Mouse (Mus musculus) forebrain, postnatal 0 days (tissue): ENCODE results near the gene Rhbdl1. TPM values are rescaled to one million over a fixed set of nuclear protein-coding genes. Genes with fewer than 3 reads are reported as not detected.
"Not testable (repeated sequence)": the region's sequence is repeated elsewhere in the genome, so short reads cannot be mapped to it uniquely, and the experiment has no call there.

Experiments used
- ATAC-seq: fragments of 200-750 bp; cut with Nextera tagmentation; 2 replicates; pipeline ENCODE4 v1.8.0; 2017; ENCODE audit warnings: mild to moderate bottlenecking, moderate library complexity
- DNase-seq: peaks from one replicate; pipeline ENCODE4 v3.0.0-alpha.2; 2015
- H3K27ac ChIP-seq: fragments of 300-500 bp; sonication (generic); 2 replicates; pipeline ENCODE4 v1.5.1; 2014; ENCODE audit warnings: low read depth, mild to moderate bottlenecking, antibody characterized with exemption, low read length, moderate library complexity, mixed read lengths
- H3K27me3 ChIP-seq: fragments of 300-500 bp; sonication (generic); 2 replicates; pipeline ENCODE4 v1.6.1; 2014; ENCODE audit warnings: mild to moderate bottlenecking, low read length, mixed read lengths; ENCODE audit not compliant: insufficient read depth
- H3K36me3 ChIP-seq: fragments of 300-500 bp; sonication (generic); 2 replicates; pipeline ENCODE4 v1.6.1; 2014; ENCODE audit warnings: mild to moderate bottlenecking, moderate library complexity; ENCODE audit not compliant: insufficient read depth
- H3K4me1 ChIP-seq: fragments of 300-500 bp; sonication (generic); 2 replicates; pipeline ENCODE4 v1.6.1; 2014; ENCODE audit warnings: antibody characterized with exemption; ENCODE audit not compliant: insufficient read depth
- H3K4me2 ChIP-seq: fragments of 300-500 bp; sonication (generic); 2 replicates; pipeline ENCODE4 v1.6.1; 2014; ENCODE audit warnings: low read depth, mild to moderate bottlenecking, moderate library complexity
- H3K4me3 ChIP-seq: fragments of 300-500 bp; sonication (generic); 2 replicates; pipeline ENCODE4 v1.5.1; 2014; ENCODE audit warnings: low read depth, low read length, mixed read lengths
- H3K9ac ChIP-seq: fragments of 300-500 bp; sonication (generic); 2 replicates; pipeline ENCODE4 v1.6.1; 2014; ENCODE audit warnings: mild to moderate bottlenecking
- H3K9me3 ChIP-seq: fragments of 300-500 bp; sonication (generic); 2 replicates; pipeline ENCODE4 v1.6.1; 2016; ENCODE audit warnings: low read length
- CTCF ChIP-seq: sonication (generic); IDR thresholded peaks from 2 replicates; pipeline ENCODE4 v1.5.1; 2016; ENCODE audit warnings: antibody characterized with exemption, control low read depth, low read depth
- WGBS: fragments of 180-500 bp; shearing (Covaris S2); extraction: QIAGEN DNeasy Blood & Tissue Kit; methylation state at CpG from one replicate; pipeline ENCODE4 v1.1.7; 2014; 5-methylcytosine and 5-hydroxymethylcytosine counted together
- polyA plus RNA-seq: library from polyadenylated mRNA; unstranded; fragments of >200 nt; fragmentation: Nextera tagmentation; extraction: Ambion mirVana; gene quantifications from 2 replicates; pipeline ENCODE4 v1.2.1, GENCODE M21; 2015
- total RNA-seq: library from RNA; depleted of rRNA; stranded (reverse); fragments of >200 nt; gene quantifications from 2 replicates; pipeline ENCODE4 v1.2.3, GENCODE M21; 2014

The Rhbdl1 gene
- total and polyA plus RNA-seq, 2 experiments from 2014 or later: 83.3 to 85.4 TPM

DNA sequence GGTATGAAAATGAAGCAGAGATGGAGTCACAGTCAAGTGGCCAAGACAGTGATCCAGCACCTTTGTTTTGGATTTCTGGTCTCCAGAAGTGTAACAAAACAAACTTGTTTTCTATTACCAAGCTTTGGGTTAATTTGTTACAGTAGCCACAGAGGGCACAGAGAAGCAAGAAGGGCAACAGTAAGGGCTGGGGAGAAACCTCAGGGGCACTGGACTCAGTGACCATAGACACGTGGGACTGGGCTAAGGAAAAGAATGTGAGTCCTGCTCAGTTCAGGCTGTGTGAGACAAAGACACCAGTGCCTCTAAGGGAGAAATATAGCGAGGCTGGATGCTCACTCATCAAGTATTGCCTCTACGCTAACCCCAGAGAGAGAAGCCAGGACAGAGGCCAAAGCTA is 35.6 kb upstream of the Rhbdl1 start:
- Histone ChIP-seq H3K27me3 (no peaks in the 10 kb centered on the region), H3K36me3 (peaks cover 2% of the 10 kb centered on the region; the same call in 1 of the 2 replicates), H3K9ac (no peak overlapping the region), H3K4me2 (no peak overlapping the region), H3K9me3 (no peaks in the 10 kb centered on the region), H3K4me3 (no peak overlapping the region), H3K27ac (no peak overlapping the region), H3K4me1 (peaks cover 16% of the 10 kb centered on the region; the same call in 1 of the 2 replicates)
- ATAC-seq (no peak), DNase-seq (no peak)
- 81% methylated on average over 3 of the region's 3 CpGs for WGBS
- TF ChIP-seq CTCF: no peak

GRCm38 (mm10) chr17:25871566-25871965 is 34.5 kb upstream of the Rhbdl1 start:
- H3K9ac ChIP-seq, H3K9me3 ChIP-seq, ATAC-seq, H3K36me3 ChIP-seq, DNase-seq, H3K27ac ChIP-seq, H3K4me3 ChIP-seq, H3K4me2 ChIP-seq, H3K27me3 ChIP-seq: not testable (repeated sequence)
- peaks cover 10% of the 10 kb centered on the region; the same call in 1 of the 2 replicates for H3K4me1 ChIP-seq

GRCm38 (mm10) chr17:25869954-25870353 is 32.9 kb upstream of the Rhbdl1 start:
- H3K27me3 ChIP-seq: no peaks in the 10 kb centered on the region
- H3K4me2 ChIP-seq: no peak overlapping the region
- H3K9ac ChIP-seq: no peak overlapping the region
- H3K4me1 ChIP-seq: 0 out of 2 replicates have a peak, but pooled peaks cover 4% of the 10 kb centered on the region
- no peaks in the 10 kb centered on the region for H3K36me3 ChIP-seq
- no peak for TF ChIP-seq CTCF
- WGBS: 93% methylated on average over 2 of the region's 2 CpGs
- no peak overlapping the region for H3K4me3 ChIP-seq
- DNase-seq: no peak
- no peak for ATAC-seq
- no peaks in the 10 kb centered on the region for H3K9me3 ChIP-seq
- no peak overlapping the region for H3K27ac ChIP-seq

- no peaks in the 10 kb centered on the region for H3K27me3 ChIP-seq
- H3K4me3 ChIP-seq: no peak overlapping the region
- TF ChIP-seq CTCF: no peak
- ATAC-seq (no peak), DNase-seq (no peak)
- no peak overlapping the region for H3K27ac ChIP-seq
- WGBS: 81% methylated on average over 8 of the region's 8 CpGs
- H3K36me3 ChIP-seq: no peaks in the 10 kb centered on the region
- H3K9ac ChIP-seq: no peak overlapping the region
- H3K4me2 ChIP-seq: no peak overlapping the region
- H3K4me1 ChIP-seq: 0 out of 2 replicates have a peak, but pooled peaks cover 4% of the 10 kb centered on the region
- no peaks in the 10 kb centered on the region for H3K9me3 ChIP-seq
These were observed 32.4 kb upstream of the Rhbdl1 start for GRCm38 (mm10) chr17:25869498-25869897.

GRCm38 (mm10) chr17:25868601-25869191 is 31.6 kb upstream of the Rhbdl1 start, which contains the start of gene Mcrip2:
Gene Mcrip2, minus strand, starts transcription at chr17:25868764.
- DNase-seq: peak; percentile 85
- H3K4me2 ChIP-seq: peak within 1 kb of the TSS; percentile 92
- H3K27me3 ChIP-seq: no peaks in the 10 kb centered on the region
- H3K9me3 ChIP-seq: no peaks in the 10 kb centered on the region
- peak within 1 kb of the TSS; percentile 59 for H3K4me3 ChIP-seq
- ATAC-seq: peak; percentile 94
- peak; percentile 34; the same call in 1 of the 2 replicates for TF ChIP-seq CTCF
- H3K9ac ChIP-seq: peak within 1 kb of the TSS; percentile 57
- H3K36me3 ChIP-seq: no peaks in the 10 kb centered on the region; the same call in 1 of the 2 replicates
- 0 out of 2 replicates have a peak, but pooled peaks cover 4% of the 10 kb centered on the region for H3K4me1 ChIP-seq
- WGBS: under 1% methylated on average over 24 of the region's 24 CpGs
- H3K27ac ChIP-seq: peak within 1 kb of the TSS; percentile 17

- H3K27ac ChIP-seq: no peak overlapping the region; the same call in 1 of the 2 replicates
- peak; percentile 50 for ATAC-seq
- H3K4me1 ChIP-seq: 0 out of 2 replicates have a peak, but pooled peaks cover 4% of the 10 kb centered on the region
- H3K9ac ChIP-seq: peak overlapping the region; percentile 57
- H3K36me3 ChIP-seq: no peaks in the 10 kb centered on the region; the same call in 1 of the 2 replicates
- peak overlapping the region; percentile 59 for H3K4me3 ChIP-seq
- H3K9me3 ChIP-seq: no peaks in the 10 kb centered on the region
- TF ChIP-seq CTCF: no peak
- no peak for DNase-seq
- WGBS: under 1% methylated on average over 42 of the region's 42 CpGs
- H3K4me2 ChIP-seq: peak overlapping the region; percentile 92
- H3K27me3 ChIP-seq: no peaks in the 10 kb centered on the region
These were observed 30.9 kb upstream of the Rhbdl1 start for GRCm38 (mm10) chr17:25867836-25868600.

DNA sequence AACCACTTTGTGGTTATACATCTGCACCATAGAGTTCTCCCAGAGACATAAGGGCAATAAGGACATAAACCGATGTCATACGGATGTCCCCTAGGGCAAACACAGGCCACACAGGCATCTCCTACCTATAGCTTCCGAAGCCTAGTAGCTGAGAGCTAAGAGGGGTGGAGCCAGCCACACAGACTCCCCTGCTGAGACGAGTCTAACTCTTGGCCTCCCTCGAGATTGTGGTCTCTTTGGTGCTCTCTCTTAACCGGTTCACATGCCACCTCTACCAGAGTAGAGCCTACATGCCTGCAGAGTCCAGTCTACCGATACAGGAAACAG is 30.4 kb upstream of the Rhbdl1 start:
- Histone ChIP-seq H3K27me3 (no peaks in the 10 kb centered on the region), H3K4me3 (peak overlapping the region; percentile 59), H3K36me3 (no peaks in the 10 kb centered on the region; the same call in 1 of the 2 replicates), H3K9me3 (no peaks in the 10 kb centered on the region), H3K4me1 (0 out of 2 replicates have a peak, but pooled peaks cover 4% of the 10 kb centered on the region), H3K27ac (no peak overlapping the region), H3K9ac (peak overlapping the region; percentile 57; the same call in 1 of the 2 replicates), H3K4me2 (peak overlapping the region; percentile 92)
- ATAC-seq: no peak
- TF ChIP-seq CTCF: no peak
- 15% methylated on average over 7 of the region's 7 CpGs for WGBS
- no peak for DNase-seq
